In the genomic region with DNA sequence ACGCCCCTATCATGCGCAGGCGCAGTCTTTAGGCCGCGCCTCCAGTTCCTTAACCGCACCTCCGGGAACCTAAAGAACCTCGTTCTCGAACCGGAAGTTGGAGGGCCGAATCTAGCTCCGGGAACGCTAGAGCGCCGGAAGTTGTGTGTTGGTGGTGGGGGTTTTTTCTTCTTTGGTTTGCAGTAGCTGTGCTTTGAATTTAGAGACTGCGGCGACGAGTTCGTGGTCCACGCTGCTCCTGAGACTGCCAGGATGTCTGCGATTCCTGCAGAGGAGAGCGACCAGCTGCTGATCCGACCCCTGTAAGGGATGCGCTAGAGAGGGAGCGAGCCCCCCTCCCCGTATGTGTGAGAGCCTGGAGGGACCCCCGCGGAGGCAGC, we compare ENCODE assay signal across 8 mouse cellular contexts. TPM values are rescaled to one million over a fixed set of nuclear protein-coding genes. Genes with fewer than 3 reads are reported as not detected.
A peak's percentile ranks its signal among the peaks of the same experiment; 100 is the strongest.
DNase-seq lines count a peak whose midpoint lies in the region; ATAC-seq and TF ChIP-seq lines count a peak whose summit lies in the region.

Gene Itgb1bp1, minus strand, starts transcription at position 42 of the 380 bp plus-strand sequence.

- peaks cover 20% of the 10 kb centered on the region for H3K4me1 ChIP-seq in bone marrow macrophage, adult 2 months (ENCODE audit: control insufficient read depth, insufficient read depth, low read length)
- peaks cover 21% of the 10 kb centered on the region for H3K4me1 ChIP-seq in embryonic facial prominence, embryonic 15.5 days
- H3K4me1 ChIP-seq in limb, embryonic 12.5 days (replicated peaks): peaks cover 11% of the 10 kb centered on the region; the same call in 1 of the 2 replicates
- peaks cover 20% of the 10 kb centered on the region for H3K4me1 ChIP-seq in midbrain, embryonic 14.5 days (ENCODE audit: control insufficient read depth, insufficient read depth, low read length)
- no peaks in the 10 kb centered on the region; the same call in 1 of the 2 replicates for H3K4me1 ChIP-seq in spleen, adult 2 months (ENCODE audit: control insufficient read depth, insufficient read depth, insufficient read length)

- no peak for TF ChIP-seq POLR2A in bone marrow macrophage, adult 2 months (IDR thresholded peaks at IDR 0.05; ENCODE audit: borderline replicate concordance, low read depth, low read length)
- no peak; the same call in 1 of the 2 replicates for TF ChIP-seq POLR2A in spleen, adult 2 months (IDR thresholded peaks at IDR 0.05; ENCODE audit: low read depth, low read length)

- peak; percentile 99 for DNase-seq in heart, adult 8-10 months (ENCODE audit: low spot score)
- DNase-seq in kidney, adult 8-10 months: peak; percentile 99 to 100
- DNase-seq in midbrain, embryonic 14.5 days: peak; percentile 100
- peak; percentile 93 to 94 for DNase-seq in spleen, adult 2 months (ENCODE audit: low read depth in 1 of 2, low spot score in 2 of 2)

- H3K36me3 ChIP-seq in C2C12 (ENCODE audit: control insufficient read depth, insufficient read depth): peaks cover 21% of the 10 kb centered on the region
- peaks cover 6% of the 10 kb centered on the region for H3K36me3 ChIP-seq in embryonic facial prominence, embryonic 15.5 days
- H3K36me3 ChIP-seq in limb, embryonic 12.5 days: peaks cover 24% of the 10 kb centered on the region
- peaks cover 23% of the 10 kb centered on the region for H3K36me3 ChIP-seq in midbrain, embryonic 14.5 days (ENCODE audit: control insufficient read depth, insufficient read depth, low read length)
- peaks cover 6% of the 10 kb centered on the region; the same call in 1 of the 2 replicates for H3K36me3 ChIP-seq in spleen, adult 2 months (ENCODE audit: control insufficient read depth, insufficient read depth, low read length)

- H3K79me3 ChIP-seq in C2C12 (ENCODE audit: low read depth): peaks cover 21% of the 10 kb centered on the region

- H3K4me3 ChIP-seq in C2C12 (ENCODE audit: insufficient read depth, poor library complexity, severe bottlenecking): peak within 1 kb of the TSS; percentile 80
- H3K4me3 ChIP-seq in bone marrow macrophage, adult 2 months (ENCODE audit: insufficient read depth, low read length): peak within 1 kb of the TSS; percentile 95
- H3K4me3 ChIP-seq in embryonic facial prominence, embryonic 15.5 days (replicated peaks): peak within 1 kb of the TSS; percentile 89
- peak within 1 kb of the TSS; percentile 76 for H3K4me3 ChIP-seq in limb, embryonic 12.5 days (replicated peaks)
- peak within 1 kb of the TSS; percentile 80 for H3K4me3 ChIP-seq in midbrain, embryonic 14.5 days (replicated peaks; ENCODE audit: low read depth, low read length)
- H3K4me3 ChIP-seq in spleen, adult 2 months (ENCODE audit: extremely low read depth, insufficient read depth, insufficient read length): peak within 1 kb of the TSS; percentile 82

- H3K27me3 ChIP-seq in C2C12 (ENCODE audit: control insufficient read depth, insufficient read depth, insufficient read length): no peaks in the 10 kb centered on the region
- no peaks in the 10 kb centered on the region for H3K27me3 ChIP-seq in embryonic facial prominence, embryonic 15.5 days
- H3K27me3 ChIP-seq in limb, embryonic 12.5 days: no peaks in the 10 kb centered on the region
- H3K27me3 ChIP-seq in midbrain, embryonic 14.5 days (ENCODE audit: control insufficient read depth, insufficient read depth, low read length): no peaks in the 10 kb centered on the region
- H3K27me3 ChIP-seq in spleen, adult 2 months (ENCODE audit: control insufficient read depth, insufficient read depth, low read length): no peaks in the 10 kb centered on the region

- peak; percentile 96 for ATAC-seq in embryonic facial prominence, embryonic 15.5 days (ENCODE audit: insufficient number of reproducible peaks, low FRiP score, low TSS enrichment, low read depth)
- peak; percentile 95 for ATAC-seq in limb, embryonic 12.5 days (ENCODE audit: insufficient number of reproducible peaks, insufficient read depth, low FRiP score, low TSS enrichment, low read depth)
- ATAC-seq in midbrain, embryonic 14.5 days (ENCODE audit: low FRiP score, low TSS enrichment): peak; percentile 95

- H3K9ac ChIP-seq in embryonic facial prominence, embryonic 15.5 days: peak within 1 kb of the TSS; percentile 90
- H3K9ac ChIP-seq in limb, embryonic 12.5 days (replicated peaks): peak within 1 kb of the TSS; percentile 85
- peak within 1 kb of the TSS; percentile 82 for H3K9ac ChIP-seq in midbrain, embryonic 14.5 days (replicated peaks; ENCODE audit: low read length)

- peak within 1 kb of the TSS; percentile 95 for H3K27ac ChIP-seq in bone marrow macrophage, adult 2 months (ENCODE audit: insufficient read depth, low read depth, low read length)
- H3K27ac ChIP-seq in embryonic facial prominence, embryonic 15.5 days (replicated peaks): peak within 1 kb of the TSS; percentile 95
- peak within 1 kb of the TSS; percentile 92 for H3K27ac ChIP-seq in limb, embryonic 12.5 days
- H3K27ac ChIP-seq in midbrain, embryonic 14.5 days (replicated peaks; ENCODE audit: low read depth, low read length): peak within 1 kb of the TSS; percentile 90
- H3K27ac ChIP-seq in spleen, adult 2 months (ENCODE audit: insufficient read depth, low read length): peak within 1 kb of the TSS; percentile 96

- 0% methylated on average over 28 of the region's 28 CpGs for WGBS in embryonic facial prominence, embryonic 15.5 days
- WGBS in limb, embryonic 12.5 days: under 1% methylated on average over 28 of the region's 28 CpGs
- WGBS in midbrain, embryonic 14.5 days: under 1% methylated on average over 28 of the region's 28 CpGs
- WGBS in spleen, adult 2 months: under 1% methylated on average over 28 of the region's 28 CpGs

- TF ChIP-seq CTCF in C2C12 (IDR thresholded peaks at IDR 0.05; ENCODE audit: control insufficient read depth, insufficient read depth, insufficient read length): no peak
- no peak for TF ChIP-seq CTCF in bone marrow macrophage, adult 2 months (IDR thresholded peaks at IDR 0.05; ENCODE audit: low read depth, low read length)
- TF ChIP-seq CTCF in spleen, adult 2 months (IDR thresholded peaks at IDR 0.05; ENCODE audit: extremely low read depth, insufficient read depth, insufficient read length, insufficient replicate concordance): no peak

- H3ac ChIP-seq in C2C12 (ENCODE audit: control insufficient read depth, insufficient read length, low read depth): peak within 1 kb of the TSS; percentile 95

- H3K79me2 ChIP-seq in C2C12 (ENCODE audit: control insufficient read depth, insufficient read depth): peaks cover 52% of the 10 kb centered on the region

- peak within 1 kb of the TSS; percentile 84 for H3K4me2 ChIP-seq in embryonic facial prominence, embryonic 15.5 days (replicated peaks)
- peak within 1 kb of the TSS; percentile 79 for H3K4me2 ChIP-seq in limb, embryonic 12.5 days
- H3K4me2 ChIP-seq in midbrain, embryonic 14.5 days (ENCODE audit: low read length): peak within 1 kb of the TSS; percentile 87

- H3K9me3 ChIP-seq in embryonic facial prominence, embryonic 15.5 days (replicated peaks): no peaks in the 10 kb centered on the region
- H3K9me3 ChIP-seq in limb, embryonic 12.5 days: no peaks in the 10 kb centered on the region
- H3K9me3 ChIP-seq in midbrain, embryonic 14.5 days (ENCODE audit: control insufficient read depth, low read length): no peaks in the 10 kb centered on the region

TF ChIP-seq in C2C12, 6 proteins besides CTCF, POLR2A, EP300 and RAD21:
- TF ChIP-seq USF1 (IDR thresholded peaks at IDR 0.05; ENCODE audit: low read depth) (no peak), MYOD1 (IDR thresholded peaks at IDR 0.05; ENCODE audit: control insufficient read depth, insufficient read length, low read depth) (no peak), MAX (IDR thresholded peaks at IDR 0.05) (peak; percentile 48)

RNA-seq across cellular contexts. Expression of gene Itgb1bp1, which starts in this region (rescaled TPM):
- polyA plus RNA-seq in C2C12 (2012; fragmentation: generic; extraction: Trizol): 47.8 TPM
- polyA plus RNA-seq in bone marrow macrophage, adult 2 months (2012; ENCODE audit: insufficient read depth, insufficient read length, missing spikeins): 39.4 and 46.2 TPM in 2 replicates
- polyA plus RNA-seq in embryonic facial prominence, embryonic 15.5 days (2015; fragmentation: Nextera tagmentation; extraction: Ambion mirVana): 52.6 and 54.2 TPM in 2 replicates
- 10 to 100 TPM; 41.9 to 54.9 (median 43.9) TPM for total RNA-seq in heart, adult 8-10 months (2022)
- polyA plus RNA-seq in limb, embryonic 12.5 days (2016; fragmentation: Nextera tagmentation; extraction: Ambion mirVana): 43.7 and 48.2 TPM in 2 replicates
- polyA plus RNA-seq in midbrain, embryonic 14.5 days (2014; fragmentation: Nextera tagmentation; extraction: Ambion mirVana): 40.8 and 42.4 TPM in 2 replicates
- 7.1 and 7.4 TPM in 2 replicates for polyA plus RNA-seq in spleen, adult 2 months (2012; rRNA removed)

Comparison
In these comparisons a context has a peak if more than half of its experiments do, and no peak if none do; other contexts are left out.
1. Peak in every context shown above with its lines: DNase-seq, ATAC-seq, H3K4me3 ChIP-seq and H3K27ac ChIP-seq.